Mouse (Mus musculus) embryonic facial prominence, embryonic 15.5 days (tissue): Measurements from ENCODE around the gene Lrba. TPM values are rescaled to one million over a fixed set of nuclear protein-coding genes. Genes with fewer than 3 reads are reported as not detected.
A peak's percentile ranks its signal among the peaks of the same experiment; 100 is the strongest.

ENCODE experiments used
- ATAC-seq: fragments of 200-750 bp; cut with Nextera tagmentation; 2 replicates; pipeline ENCODE4 v1.8.0; 2017; ENCODE audit warnings: low read depth, moderate TSS enrichment; ENCODE audit not compliant: insufficient number of reproducible peaks, low FRiP score, low TSS enrichment
- H3K27ac ChIP-seq: fragments of 300-500 bp; sonication (generic); replicated peaks from 2 replicates; pipeline ENCODE4 v1.5.1; 2015; ENCODE audit warnings: mild to moderate bottlenecking, inconsistent platforms
- H3K27me3 ChIP-seq: fragments of 300-500 bp; sonication (generic); 2 replicates; pipeline ENCODE4 v1.6.1; 2015; ENCODE audit warnings: inconsistent platforms
- H3K36me3 ChIP-seq: fragments of 300-500 bp; sonication (generic); 2 replicates; pipeline ENCODE4 v1.6.1; 2015; ENCODE audit warnings: mild to moderate bottlenecking, inconsistent platforms
- H3K4me1 ChIP-seq: fragments of 300-500 bp; sonication (generic); 2 replicates; pipeline ENCODE4 v1.6.1; 2015; ENCODE audit warnings: inconsistent platforms
- H3K4me2 ChIP-seq: fragments of 300-500 bp; sonication (generic); replicated peaks from 2 replicates; pipeline ENCODE4 v1.6.1; 2015; ENCODE audit warnings: mild to moderate bottlenecking, inconsistent platforms
- H3K4me3 ChIP-seq: fragments of 300-500 bp; sonication (generic); replicated peaks from 2 replicates; pipeline ENCODE4 v1.5.1; 2015; ENCODE audit warnings: mild to moderate bottlenecking, inconsistent platforms
- H3K9ac ChIP-seq: fragments of 300-500 bp; sonication (generic); 2 replicates; pipeline ENCODE4 v1.6.1; 2015; ENCODE audit warnings: inconsistent platforms
- H3K9me3 ChIP-seq: fragments of 300-500 bp; sonication (generic); replicated peaks from 2 replicates; pipeline ENCODE4 v1.6.1; 2016; ENCODE audit warnings: inconsistent platforms
- WGBS: fragments of 180-500 bp; shearing (Covaris S2); methylation state at CpG from one replicate; pipeline ENCODE4 v1.1.7; 2015; 5-methylcytosine and 5-hydroxymethylcytosine counted together
- polyA plus RNA-seq: library from polyadenylated mRNA; unstranded; fragments of >200 nt; fragmentation: Nextera tagmentation; extraction: Ambion mirVana; gene quantifications from 2 replicates; pipeline ENCODE4 v1.2.1, GENCODE M21; 2015

Lrba gene
- polyA plus RNA-seq, 1 experiment from 2014 or later, result 4.7 TPM

DNA sequence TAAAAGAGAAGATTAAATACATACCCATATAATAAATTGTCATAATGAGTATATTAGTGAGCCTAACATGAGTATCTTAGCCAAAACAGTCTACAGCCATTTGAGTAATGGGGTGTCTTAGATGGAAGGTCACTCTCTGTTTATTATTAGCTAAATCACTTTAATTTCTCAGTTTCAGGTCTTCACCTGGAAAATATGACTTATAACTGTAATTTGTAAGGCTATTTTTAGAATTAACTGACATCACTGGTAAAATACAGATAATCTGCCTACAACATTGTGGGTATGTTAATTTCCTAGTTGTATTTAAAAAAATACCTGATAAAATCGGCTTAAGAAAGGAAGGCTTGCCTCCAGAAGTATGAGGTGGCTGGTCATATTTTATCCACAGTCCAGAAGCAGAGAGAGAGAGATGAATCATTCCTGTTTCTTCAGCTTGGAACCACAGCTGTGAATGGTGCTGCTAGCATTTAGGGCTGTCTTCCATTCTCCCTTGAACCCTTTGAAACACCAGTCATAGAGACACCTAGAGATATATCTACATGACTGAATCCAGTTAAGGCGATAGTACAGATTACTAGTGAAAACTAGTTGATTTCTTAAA, 294.1 kb downstream of the Lrba start:
- Histone ChIP-seq H3K4me3 (no peak overlapping the region), H3K36me3 (no peaks in the 10 kb centered on the region), H3K4me1 (no peaks in the 10 kb centered on the region), H3K9ac (no peak overlapping the region), H3K27me3 (no peaks in the 10 kb centered on the region), H3K27ac (no peak overlapping the region), H3K4me2 (no peak overlapping the region), H3K9me3 (no peaks in the 10 kb centered on the region)
- WGBS, result 91% methylated on average over 2 of the region's 2 CpGs
- ATAC-seq, result no peak

DNA sequence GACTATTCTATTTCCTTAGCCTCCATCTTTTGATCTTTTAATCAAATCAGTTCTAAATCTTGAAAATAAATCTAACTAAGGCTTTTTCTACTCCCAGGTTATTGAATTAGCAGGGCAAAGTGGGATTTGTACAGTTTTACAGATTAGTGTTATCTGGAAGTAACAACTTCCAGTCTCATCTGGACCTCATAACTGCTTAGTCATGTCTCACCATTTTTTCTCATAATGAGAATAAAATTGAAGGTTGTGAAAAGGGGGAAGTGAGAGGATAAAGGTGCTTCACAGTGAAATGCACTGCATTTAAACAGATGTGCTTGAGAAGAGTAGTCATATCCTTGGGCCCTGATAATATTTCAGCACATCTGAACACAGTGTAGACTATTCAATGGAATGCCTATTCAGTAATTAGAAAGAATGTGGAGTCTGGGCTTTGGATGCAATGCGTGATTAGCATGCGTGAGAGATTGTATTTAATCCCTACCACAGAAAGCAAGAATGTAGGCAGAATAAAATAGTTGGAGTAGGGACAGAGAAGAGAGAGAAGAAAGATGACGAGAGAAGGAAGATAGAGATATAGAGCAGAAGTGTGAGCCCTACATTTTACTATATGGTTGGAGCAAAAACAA, 298.5 kb downstream of the Lrba start:
- whole genome bisulfite sequencing, result 62% methylated on average over 3 of the region's 3 CpGs

DNA sequence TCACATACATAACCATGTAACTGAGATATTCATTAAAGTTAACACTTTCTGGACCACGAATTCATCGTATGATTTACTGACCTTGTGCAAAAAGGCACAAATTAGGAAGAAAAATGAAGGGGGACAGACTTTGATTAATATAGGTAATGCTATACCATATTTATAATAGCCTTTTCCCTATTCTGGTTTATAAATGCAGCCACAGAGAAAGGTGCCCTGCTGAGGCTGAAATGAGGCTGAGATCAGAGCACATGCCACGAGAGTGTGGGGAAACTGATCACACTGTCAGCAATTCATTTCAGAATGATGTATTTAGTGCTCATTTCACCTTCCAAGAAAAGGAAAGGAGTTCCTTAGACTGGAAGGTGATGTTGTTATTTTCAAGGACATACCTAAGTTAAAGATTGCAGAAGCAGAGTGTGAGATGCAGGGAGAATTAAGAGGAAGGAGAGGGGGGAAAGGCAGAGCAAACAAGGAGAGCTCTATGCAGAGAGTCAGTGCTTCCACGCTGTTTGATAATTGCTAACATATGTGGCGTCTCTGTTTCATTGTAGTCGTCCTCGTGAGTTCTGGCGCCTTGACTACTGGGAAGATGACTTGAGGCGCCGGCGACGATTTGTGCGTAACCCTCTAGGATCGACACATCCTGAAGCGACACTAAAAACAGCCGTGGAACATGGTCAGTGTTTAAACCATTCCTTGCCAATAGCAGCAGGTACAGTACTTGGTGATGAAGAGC, 307.2 kb downstream of the Lrba start:
- WGBS, result 30% methylated on average over 16 of the region's 16 CpGs
- Histone ChIP-seq H3K9ac (no peak overlapping the region), H3K27me3 (no peaks in the 10 kb centered on the region), H3K36me3 (no peaks in the 10 kb centered on the region), H3K27ac (no peak overlapping the region), H3K9me3 (no peaks in the 10 kb centered on the region), H3K4me3 (peak overlapping the region; percentile 5; the same call in 1 of the 2 replicates), H3K4me1 (0 out of 2 replicates have a peak, but pooled peaks cover 3% of the 10 kb centered on the region), H3K4me2 (peak overlapping the region; percentile 28)
- ATAC-seq, result no peak

More for the DNA sequence above, 298.5 kb downstream of the Lrba start:
- H3K27ac ChIP-seq, result no peak overlapping the region
- no peaks in the 10 kb centered on the region for H3K9me3 ChIP-seq
- H3K4me2 ChIP-seq, result no peak overlapping the region
- no peak overlapping the region for H3K9ac ChIP-seq
- H3K4me1 ChIP-seq, result no peaks in the 10 kb centered on the region
- no peak for ATAC-seq
- no peaks in the 10 kb centered on the region for H3K36me3 ChIP-seq
- no peaks in the 10 kb centered on the region for H3K27me3 ChIP-seq
- H3K4me3 ChIP-seq, result no peak overlapping the region

DNA sequence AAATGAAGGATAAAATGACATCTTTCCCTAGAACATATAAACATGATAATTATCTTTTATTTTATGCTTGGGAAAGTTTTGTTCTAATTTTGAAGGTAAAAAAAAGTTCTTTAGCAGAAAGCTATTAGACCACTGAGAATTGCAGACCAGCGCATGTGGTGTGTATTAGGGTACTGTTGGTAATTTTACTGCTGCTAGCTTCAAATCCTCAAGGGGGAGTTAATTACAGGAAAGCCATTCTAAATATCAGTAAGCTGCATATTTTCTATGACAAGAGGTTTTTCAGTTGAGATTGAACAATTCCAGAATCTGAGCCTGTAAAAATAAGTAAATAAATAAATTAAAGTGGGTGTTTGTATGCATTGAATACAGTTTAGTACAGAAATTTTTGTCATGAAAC, 312.3 kb downstream of the Lrba start:
- Histone ChIP-seq H3K4me1 (peaks cover 8% of the 10 kb centered on the region; the same call in 1 of the 2 replicates), H3K27ac (no peak overlapping the region), H3K27me3 (no peaks in the 10 kb centered on the region), H3K9ac (no peak overlapping the region), H3K36me3 (no peaks in the 10 kb centered on the region), H3K4me3 (no peak overlapping the region), H3K4me2 (no peak overlapping the region), H3K9me3 (no peaks in the 10 kb centered on the region)
- 47% methylated on average over 1 of the region's 1 CpGs for WGBS
- no peak for ATAC-seq

DNA sequence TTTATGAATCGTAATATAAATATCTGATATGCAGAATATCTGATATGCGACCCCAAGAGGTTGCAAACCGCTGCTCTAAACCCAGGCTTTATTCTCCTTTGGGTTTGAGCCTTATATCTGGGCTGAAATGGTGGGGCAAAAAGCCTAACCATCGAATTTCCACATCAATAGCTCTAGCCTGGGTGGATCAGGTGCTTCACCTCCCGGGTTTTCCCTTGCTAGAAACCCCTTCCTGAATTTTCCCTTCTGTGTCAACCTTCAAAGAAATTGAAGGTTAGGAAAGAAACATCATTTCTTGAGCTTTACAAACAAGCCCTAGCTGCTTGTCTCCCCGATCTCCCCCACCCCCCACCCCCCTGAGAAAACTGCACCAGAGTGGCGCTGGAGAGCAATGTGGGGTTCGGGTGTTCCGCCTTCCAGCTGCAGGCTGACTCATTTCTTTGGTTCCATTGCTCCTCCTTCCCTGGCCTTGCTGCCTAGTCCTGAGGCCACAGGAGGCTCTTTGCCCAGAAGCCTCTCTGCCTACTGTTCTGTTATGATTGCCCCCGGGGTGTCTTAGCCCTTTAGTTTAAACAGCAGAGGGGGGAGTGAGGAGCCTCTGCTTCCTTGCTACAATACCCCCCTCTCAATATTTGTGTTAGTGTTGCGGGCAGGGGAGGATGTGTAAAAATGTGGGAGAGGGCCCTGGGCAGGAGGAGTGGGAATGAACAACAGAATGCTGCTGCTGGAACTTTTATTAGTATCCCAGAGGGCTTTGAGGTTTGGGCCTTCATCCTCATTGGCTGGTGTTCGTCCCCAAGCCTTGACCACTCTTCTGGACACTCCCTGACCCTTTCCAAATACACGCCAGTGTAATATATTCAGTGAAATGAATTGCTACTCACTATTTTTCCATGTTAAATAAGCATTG, 314.4 kb downstream of the Lrba start:
- peak overlapping the region; percentile 29 for H3K27ac ChIP-seq
- no peaks in the 10 kb centered on the region for H3K36me3 ChIP-seq
- no peaks in the 10 kb centered on the region for H3K27me3 ChIP-seq
- peaks cover 7% of the 10 kb centered on the region; the same call in 1 of the 2 replicates for H3K4me1 ChIP-seq
- WGBS, result 23% methylated on average over 13 of the region's 13 CpGs
- peak; percentile 87 for ATAC-seq
- H3K4me2 ChIP-seq, result 0 out of 2 replicates have a peak overlapping the region, but pooled peaks have one; percentile 13
- no peaks in the 10 kb centered on the region for H3K9me3 ChIP-seq
- H3K4me3 ChIP-seq, result no peak overlapping the region
- H3K9ac ChIP-seq, result no peak overlapping the region

DNA sequence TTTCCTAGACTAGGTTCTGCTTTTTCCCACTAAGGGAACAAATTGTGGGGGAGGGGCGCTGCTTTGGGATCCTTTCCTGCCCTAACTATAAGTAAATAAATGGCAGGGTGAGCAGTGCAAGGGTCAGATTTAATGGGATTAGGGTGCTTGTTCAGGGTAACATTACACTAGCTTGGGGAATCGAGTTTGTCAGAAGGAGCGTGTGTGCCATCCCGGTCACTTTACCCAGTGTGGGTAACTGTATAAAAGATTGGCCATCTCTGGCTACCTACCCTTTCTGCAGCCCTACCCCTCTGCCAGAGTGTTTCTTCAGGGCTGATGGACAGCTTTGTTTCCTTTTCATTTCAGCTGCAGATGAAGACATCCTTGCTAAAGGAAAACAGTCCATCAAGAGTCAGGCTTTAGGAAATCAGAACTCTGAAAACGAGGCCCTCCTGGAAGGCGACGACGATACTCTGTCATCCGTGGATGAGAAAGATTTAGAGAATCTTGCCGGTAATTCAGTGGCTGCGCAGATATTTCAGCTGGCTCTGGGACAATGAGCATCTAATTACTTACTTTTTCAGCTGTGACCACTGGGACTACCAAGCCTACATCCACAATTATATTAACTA, 315.2 kb downstream of the Lrba start:
- H3K9ac ChIP-seq, result no peak overlapping the region
- H3K4me2 ChIP-seq, result peak overlapping the region; percentile 25; the same call in 1 of the 2 replicates
- H3K36me3 ChIP-seq, result no peaks in the 10 kb centered on the region
- no peaks in the 10 kb centered on the region for H3K9me3 ChIP-seq
- no peaks in the 10 kb centered on the region for H3K27me3 ChIP-seq
- H3K4me3 ChIP-seq, result no peak overlapping the region
- H3K27ac ChIP-seq, result peak overlapping the region; percentile 29
- WGBS, result 27% methylated on average over 11 of the region's 11 CpGs
- peaks cover 7% of the 10 kb centered on the region; the same call in 1 of the 2 replicates for H3K4me1 ChIP-seq
- ATAC-seq, result 0 out of 2 replicates have a peak, but pooled peaks have one; percentile 36

DNA sequence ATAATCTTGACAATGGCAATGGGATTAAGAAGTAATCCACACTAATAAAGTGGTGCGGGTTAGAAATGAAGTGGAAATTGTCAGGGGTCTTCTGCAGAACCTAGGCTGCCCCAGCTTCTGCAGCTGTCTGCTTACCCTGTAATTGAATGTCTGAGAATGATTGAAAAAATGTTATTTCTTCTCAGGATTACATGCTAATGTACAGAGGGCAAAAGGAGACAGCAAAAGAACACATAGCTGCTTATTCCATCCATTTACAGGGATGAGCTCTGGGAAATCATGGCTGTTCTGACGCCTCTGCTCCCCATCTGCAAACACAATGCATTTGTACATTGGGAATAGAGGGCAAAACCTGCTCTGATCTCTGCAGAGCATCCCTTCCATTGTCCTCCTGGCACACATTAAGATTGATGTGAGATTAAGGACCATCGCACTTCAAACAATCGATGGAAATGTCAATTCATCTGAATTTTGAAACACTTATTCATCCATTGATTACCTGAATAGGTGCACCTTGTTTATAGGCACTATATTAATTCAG, 316.7 kb downstream of the Lrba start:
- Histone ChIP-seq H3K36me3 (no peaks in the 10 kb centered on the region), H3K9me3 (no peaks in the 10 kb centered on the region), H3K9ac (no peak overlapping the region), H3K27ac (no peak overlapping the region; the same call in 1 of the 2 replicates), H3K4me1 (peaks cover 7% of the 10 kb centered on the region; the same call in 1 of the 2 replicates), H3K4me2 (peak overlapping the region; percentile 32), H3K4me3 (peak overlapping the region; percentile 11; the same call in 1 of the 2 replicates), H3K27me3 (no peaks in the 10 kb centered on the region)
- ATAC-seq, result no peak
- WGBS, result 50% methylated on average over 4 of the region's 4 CpGs

DNA sequence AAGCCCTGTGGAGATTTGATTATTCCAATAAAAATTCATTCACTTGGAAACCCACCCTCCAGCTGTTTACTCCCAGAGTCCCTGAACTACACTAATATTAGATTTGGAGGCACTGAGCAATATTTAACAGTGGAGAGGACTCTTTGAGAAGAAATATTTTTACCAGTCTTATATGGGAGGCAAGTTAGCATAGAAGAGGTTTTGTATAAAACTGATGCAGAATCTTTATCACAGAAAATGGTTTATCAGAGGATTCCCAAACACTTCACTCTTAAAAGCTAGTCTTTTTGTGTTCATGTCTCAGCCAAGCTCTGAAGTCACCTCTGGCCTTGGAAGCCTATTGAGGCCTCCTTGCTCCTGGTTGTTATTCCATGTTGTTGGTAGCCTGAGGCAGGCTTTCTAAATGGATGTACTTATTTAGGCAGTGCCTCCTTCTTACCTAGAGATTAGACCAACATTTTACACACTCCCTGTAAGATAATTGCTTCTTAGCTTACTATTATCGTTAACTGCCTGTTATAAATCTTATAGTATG, 317.4 kb downstream of the Lrba start:
- H3K9me3 ChIP-seq, result no peaks in the 10 kb centered on the region
- peak overlapping the region; percentile 32 for H3K4me2 ChIP-seq
- peaks cover 14% of the 10 kb centered on the region for H3K4me1 ChIP-seq
- H3K4me3 ChIP-seq, result peak overlapping the region; percentile 32; the same call in 1 of the 2 replicates
- 34% methylated on average over 1 of the region's 1 CpGs for WGBS
- H3K36me3 ChIP-seq, result no peaks in the 10 kb centered on the region
- 0 out of 2 replicates have a peak, but pooled peaks cover 4% of the 10 kb centered on the region for H3K27me3 ChIP-seq
- no peak overlapping the region for H3K9ac ChIP-seq
- H3K27ac ChIP-seq, result no peak overlapping the region
- no peak for ATAC-seq

DNA sequence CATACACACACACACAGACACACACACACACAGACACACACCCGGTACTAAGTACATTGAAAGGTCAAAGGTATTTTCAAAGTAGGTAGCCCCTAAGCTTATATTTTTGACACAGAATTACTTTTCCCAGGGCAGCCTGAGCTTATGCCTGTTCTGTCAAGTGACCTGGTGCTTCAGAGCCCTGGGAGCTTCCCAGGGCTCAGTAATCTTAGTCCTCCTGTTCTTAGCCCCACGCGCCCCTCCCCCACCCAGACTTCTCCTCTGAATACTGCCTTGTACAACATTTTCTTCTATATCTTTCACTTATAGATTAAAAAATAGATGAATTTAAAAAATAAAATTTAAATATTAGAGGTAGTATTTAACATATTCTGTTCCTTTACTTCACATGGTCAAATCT, 320.3 kb downstream of the Lrba start:
- Histone ChIP-seq H3K9me3 (no peaks in the 10 kb centered on the region), H3K4me2 (no peak overlapping the region), H3K27ac (0 out of 2 replicates have a peak overlapping the region, but pooled peaks have one; percentile 22), H3K9ac (no peak overlapping the region), H3K4me1 (peaks cover 14% of the 10 kb centered on the region), H3K4me3 (peak overlapping the region; percentile 43), H3K36me3 (no peaks in the 10 kb centered on the region), H3K27me3 (0 out of 2 replicates have a peak, but pooled peaks cover 11% of the 10 kb centered on the region)
- ATAC-seq, result no peak
- 21% methylated on average over 3 of the region's 3 CpGs for WGBS

DNA sequence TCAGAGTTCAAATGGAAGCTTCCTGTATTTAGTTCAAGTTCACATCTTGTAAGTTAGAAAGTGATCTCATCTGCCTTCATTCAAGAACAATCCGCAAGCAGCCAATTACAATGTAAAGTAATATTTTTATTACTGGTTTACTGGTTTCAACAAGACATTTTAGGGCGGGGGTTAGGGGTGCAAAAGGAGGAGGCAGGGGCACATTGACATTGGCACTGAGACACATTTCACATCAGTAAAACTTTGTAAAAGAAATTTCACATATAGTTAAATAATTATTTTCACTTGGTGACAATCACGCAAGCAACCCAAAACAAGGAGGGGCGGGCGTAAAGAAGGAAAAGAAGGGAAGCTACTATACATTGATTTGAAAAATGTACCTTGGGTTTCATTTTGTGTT, 321.5 kb downstream of the Lrba start:
- H3K9me3 ChIP-seq, result no peaks in the 10 kb centered on the region
- H3K36me3 ChIP-seq, result no peaks in the 10 kb centered on the region
- no peak for ATAC-seq
- 9% methylated on average over 5 of the region's 5 CpGs for WGBS
- peaks cover 14% of the 10 kb centered on the region for H3K4me1 ChIP-seq
- H3K27ac ChIP-seq, result peak overlapping the region; percentile 93
- peak overlapping the region; percentile 61 for H3K4me2 ChIP-seq
- peaks cover 16% of the 10 kb centered on the region; the same call in 1 of the 2 replicates for H3K27me3 ChIP-seq
- peak overlapping the region; percentile 66 for H3K9ac ChIP-seq
- peak overlapping the region; percentile 57 for H3K4me3 ChIP-seq
